Mouse (Mus musculus) frontal cortex, postnatal 25 days (tissue): ENCODE results near the gene Fam196b.

Experiments
- DNase-seq, 2 experiments: peaks; one replicate each; pipeline ENCODE4 v3.0.0; 2022; ENCODE audit warnings: low spot score in 2 of 2

Fam196b gene

DNA sequence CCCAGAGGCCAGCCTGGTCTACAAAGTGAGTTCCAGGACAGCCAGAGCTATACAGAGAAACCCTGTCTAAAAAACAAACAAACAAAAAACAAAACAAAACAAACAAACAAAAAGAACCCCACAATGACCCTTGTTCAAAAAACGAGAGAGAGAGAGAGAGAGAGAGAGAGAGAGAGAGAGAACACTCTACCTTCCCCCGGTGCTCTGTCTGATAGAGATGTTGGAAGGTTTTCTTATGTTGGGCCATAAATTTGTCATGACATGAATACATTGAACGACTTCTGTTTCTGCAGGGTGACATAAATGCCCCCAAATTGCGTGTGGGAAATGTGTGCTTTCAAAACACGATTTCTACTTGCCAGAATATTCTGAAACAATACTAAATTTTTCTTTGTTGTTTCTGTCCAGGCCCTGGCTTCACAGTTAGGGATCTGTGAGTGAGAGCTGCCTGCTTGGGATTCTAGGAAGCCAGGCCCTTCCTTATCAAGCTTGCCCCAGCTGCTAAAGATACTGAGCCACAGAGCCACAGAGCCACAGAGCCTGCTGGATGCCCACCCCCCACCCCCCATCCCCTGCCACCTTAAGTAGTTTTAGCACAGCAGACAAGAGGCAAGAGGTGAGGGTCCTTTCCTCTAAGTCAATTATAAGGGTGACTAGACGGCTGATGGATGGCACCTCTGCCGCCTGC, 17.9 kb downstream of the Fam196b start:
- no peak for DNase-seq

DNA sequence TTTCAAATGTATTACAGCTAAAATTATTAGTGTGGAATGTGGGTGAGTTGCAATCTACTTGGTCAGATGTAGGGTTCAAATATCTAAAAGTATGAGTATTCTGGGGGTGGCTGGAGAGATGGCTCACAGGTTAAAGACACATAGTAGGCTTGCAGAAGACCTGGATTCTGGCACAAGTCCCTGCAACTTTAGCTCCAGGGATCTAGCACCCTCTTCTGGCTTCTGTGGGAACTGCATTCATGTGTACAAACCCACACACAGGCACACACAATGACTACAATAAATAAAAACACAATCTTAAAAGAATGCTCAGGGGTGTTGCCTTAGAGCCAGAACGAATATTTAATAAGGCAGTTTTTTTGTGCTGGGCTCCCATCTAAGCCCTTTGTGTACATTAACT, 23.3 kb downstream of the Fam196b start:
- no peak for DNase-seq

DNA sequence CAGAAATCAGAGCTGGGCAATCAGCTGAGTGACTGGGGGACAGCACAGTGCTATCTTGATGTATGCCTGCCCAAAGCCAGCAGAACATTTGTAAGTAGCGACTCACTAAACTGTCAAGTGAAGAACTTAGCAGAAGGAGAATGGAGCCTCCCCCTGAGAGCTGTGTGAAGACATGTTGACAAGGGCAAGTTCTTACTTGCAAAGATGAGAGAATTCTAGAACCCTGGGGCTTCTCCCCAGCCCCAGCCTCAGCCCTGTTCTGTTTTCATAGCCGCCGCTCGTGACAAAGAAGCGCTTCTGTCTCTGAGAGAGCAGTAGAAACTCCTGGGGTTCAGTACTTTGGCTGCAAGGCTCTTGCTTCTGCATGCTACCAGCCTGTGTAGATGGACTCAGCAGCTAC, 25.1 kb downstream of the Fam196b start:
- no peak for DNase-seq

DNA sequence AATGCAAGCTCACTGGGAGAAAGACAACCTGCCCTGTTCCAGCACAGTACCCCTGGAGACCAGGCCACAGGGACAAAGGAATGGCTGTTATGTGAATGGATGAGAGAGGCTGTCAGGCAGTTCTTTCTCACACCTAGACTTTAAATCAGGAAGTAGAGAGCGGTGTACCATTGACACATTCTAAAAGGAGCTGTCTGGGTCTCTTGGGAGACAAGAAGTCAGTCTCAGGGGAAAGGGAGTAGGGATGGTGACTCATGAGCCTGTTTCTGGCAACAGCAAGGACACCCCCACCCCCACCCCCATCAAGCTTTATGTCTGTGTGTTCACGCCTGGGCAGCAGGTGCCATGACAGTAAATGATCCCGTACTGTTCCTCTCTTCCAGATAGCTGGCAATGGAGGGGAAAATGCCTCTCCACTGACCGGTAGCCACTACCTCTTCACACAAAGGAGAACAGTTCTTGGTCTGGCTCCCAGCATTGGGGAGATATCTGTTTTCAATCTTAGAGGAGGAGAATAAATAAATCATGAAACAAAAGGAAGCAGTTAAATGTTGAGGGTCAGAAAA, 29.2 kb downstream of the Fam196b start:
- DNase-seq: no peak

DNA sequence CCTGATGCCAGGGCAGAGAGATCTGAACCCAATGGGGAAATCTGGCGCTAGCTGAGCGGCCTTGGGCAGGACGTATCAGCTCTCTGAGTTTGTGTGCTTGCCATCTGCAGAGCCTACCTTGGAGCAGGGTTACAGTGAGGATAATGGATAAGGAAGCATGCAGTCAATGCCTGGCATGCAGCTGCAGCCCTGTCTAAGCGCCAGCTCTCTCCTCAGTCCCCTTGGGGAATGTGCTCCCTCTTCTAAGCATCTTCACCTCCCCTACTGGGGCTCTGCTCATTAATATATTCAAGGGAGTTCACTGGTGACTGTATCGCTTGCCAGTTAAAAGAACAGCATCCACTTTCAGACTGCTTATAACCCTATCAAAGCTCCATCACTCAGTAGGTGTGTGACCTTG, 29.7 kb downstream of the Fam196b start:
- DNase-seq: no peak

DNA sequence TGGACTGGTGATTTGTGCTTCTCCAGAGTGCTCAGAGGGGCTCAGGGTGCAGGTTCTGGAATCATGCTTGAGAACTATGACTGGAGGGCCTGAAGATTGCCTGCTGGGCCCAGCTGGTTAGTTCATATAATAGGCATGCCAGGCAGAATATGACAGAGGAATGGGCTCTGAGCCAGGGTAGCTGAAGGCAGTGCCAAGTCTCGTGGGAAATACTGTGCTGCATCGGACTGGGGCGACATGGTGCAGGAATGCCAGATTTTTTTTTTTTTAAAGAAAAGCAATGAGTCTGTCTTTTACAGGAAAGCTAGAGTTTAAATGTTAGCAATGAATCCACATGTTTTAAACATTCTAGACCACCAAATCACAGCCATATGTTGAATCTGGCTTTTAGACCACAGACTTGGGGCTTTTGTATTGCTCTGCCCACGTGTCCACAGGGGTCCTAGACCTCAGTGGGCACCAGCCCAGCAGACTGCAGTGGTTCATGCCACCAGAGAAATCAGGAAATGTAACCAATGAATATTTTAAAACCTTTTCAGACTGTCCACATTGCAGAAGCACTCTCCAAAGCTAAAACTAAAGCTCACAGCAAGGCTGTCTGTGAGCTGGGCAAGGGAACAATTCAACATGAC, 33.8 kb downstream of the Fam196b start:
- peak; percentile 22 to 30 for DNase-seq

DNA sequence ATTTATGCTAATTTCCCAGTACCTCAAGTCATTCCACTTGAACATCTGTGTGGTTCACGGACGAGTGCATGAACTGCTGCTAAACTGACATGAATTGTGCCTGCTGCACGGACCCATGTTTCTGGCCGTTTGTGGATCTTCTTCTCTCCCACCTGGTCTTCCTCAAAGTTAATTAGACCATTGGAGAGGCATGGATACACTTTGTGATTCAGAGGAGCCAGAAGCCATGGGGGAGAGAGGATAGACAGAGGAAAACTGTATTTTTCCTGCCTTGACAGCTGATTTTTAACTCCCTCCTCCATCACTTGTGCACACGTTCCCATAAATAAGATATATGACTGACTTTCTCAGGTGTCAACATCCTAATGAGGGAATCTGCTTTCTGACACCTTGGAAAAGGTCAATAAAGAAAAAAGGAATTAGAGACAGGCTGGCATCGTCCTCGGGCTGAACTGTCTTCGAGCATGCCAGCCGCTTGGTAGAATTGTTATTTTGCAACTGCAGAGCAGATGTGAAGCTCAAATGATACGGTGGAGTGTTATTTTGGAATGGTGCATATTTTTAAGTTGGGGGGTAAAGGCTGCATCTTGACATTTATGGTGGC, 34.9 kb downstream of the Fam196b start:
- DNase-seq: no peak

DNA sequence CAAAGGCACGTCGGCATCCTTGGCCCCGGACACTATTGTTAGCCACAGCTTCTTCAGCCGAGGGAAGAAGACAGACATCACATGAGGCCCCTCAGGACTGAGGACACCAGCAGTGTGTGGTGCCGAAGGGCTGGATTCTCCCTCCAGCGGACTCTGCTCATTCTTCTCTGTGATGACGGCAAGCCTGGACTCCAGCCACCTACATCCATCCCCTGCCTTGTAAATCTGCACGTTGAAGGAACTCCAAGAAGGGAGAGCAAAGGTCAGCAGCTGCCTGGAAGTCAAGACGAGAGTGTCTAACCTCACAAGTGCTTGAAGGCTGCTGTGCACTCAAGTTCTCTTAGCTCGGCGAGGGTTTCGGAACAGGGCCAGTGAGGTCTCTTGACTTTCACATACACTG, 40.8 kb downstream of the Fam196b start:
- DNase-seq: no peak

DNA sequence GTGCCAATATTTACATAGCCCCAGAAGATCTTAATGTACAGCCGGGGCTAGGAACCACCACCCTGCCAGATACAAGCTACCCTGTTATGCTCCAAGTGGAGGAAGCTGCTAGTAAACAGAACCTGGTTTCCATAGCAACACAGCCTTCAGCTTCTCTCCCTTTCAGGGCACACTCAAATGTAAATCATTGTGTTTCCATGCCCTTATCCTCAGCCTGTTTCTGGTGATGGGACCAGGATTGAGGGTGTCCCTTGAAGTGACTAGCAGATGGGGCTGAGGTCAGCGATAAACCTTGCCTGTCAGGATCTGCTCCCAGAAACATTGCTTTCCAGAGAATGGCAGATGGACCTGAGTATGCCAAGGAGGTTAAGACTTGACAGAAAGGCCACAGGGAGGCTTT, 41.5 kb downstream of the Fam196b start:
- DNase-seq: no peak

DNA sequence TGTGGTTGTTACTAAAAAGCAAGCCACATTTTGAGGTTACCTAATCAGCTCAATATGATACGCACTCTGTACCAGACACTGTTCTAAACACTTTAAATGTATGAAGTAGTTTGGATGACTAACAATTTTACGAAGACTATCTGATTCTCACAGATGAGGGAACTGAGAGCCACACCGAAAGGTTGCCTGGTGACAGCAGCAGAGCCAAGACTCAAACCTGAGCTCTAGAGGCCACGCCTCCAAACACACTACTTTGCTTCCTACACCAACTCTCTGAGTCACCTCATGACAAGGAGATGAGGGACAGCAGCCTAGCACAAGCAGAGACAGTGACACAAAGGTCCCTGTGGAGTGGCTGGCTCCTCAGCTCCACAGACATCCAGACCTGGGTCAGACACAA, 57.6 kb downstream of the Fam196b start:
- no peak for DNase-seq

DNA sequence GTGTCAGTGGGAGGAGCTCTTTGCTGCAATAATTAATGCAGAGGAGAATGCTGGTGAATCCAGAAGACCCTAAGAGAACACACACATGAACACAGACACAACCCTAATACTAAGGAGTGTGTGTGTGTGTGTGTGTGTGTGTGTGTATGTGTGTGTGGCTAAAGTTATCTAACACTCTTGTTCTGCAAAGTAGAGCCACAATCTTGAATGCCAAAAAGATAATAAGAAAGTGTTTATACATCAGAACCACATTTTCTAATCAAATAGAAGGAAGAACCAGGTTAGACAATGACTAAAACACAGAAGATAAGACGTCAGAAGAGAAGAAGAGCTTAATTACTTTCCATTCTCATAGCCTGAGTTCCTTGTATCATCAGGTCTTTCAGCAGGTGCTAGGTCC, 60.9 kb downstream of the Fam196b start:
- DNase-seq: no peak

DNA sequence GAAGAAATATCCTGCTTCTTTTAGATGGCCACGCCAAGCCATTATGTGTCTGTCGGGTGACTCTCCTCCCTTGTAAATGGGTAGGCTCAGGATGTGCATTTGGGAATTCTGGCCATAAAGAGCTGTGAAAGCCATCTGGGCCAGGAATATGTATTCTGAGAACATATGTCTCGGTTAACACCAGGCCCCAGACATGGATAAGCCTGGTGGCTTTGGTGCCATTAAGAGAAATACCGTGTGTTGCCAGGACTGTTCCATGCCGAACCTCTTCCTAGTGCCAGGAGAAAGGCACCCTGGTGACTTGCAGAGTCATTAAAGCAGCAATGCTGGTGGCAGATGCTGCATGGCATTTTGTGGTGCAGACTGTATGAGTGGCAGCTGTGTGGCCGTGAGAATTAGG, 63.0 kb downstream of the Fam196b start:
- no peak for DNase-seq

DNA sequence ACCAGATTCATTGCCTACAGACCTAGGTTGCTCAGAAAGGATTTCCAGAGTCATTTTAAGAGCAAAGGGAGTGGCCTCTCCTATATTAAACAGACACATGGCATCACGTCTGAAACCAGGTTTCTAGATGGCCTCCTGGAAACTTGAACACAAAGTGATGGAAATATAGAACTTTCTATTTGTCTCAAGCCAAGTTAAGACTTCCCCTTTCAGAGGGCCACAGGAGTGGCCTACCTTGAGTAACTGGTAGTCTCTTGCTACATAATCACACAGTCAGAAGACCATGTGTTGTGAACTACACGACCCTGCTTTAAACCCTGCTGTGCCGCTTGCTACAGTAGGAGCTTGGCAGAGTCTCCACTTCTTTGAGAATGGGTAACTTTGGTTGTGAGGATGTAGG, 68.9 kb downstream of the Fam196b start:
- no peak for DNase-seq

DNA sequence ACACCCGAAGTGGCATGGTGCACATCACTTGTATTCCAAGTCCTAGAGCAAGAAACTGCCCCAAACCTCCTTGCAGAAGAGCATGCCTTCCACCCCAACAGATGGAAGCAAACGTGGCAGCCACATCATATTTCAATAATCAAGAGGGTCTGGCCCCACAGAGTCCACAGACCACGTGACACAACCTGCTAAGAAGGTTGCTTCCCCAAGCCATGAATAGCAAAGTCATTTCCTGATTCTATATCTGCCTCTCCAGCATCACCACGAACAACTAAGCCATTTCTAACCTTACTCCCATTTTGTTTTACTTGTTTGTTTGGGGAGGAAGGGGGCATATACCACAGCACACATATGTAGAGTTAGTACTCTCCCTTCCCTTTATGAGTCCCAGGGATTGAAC, 69.6 kb downstream of the Fam196b start:
- DNase-seq: no peak

DNA sequence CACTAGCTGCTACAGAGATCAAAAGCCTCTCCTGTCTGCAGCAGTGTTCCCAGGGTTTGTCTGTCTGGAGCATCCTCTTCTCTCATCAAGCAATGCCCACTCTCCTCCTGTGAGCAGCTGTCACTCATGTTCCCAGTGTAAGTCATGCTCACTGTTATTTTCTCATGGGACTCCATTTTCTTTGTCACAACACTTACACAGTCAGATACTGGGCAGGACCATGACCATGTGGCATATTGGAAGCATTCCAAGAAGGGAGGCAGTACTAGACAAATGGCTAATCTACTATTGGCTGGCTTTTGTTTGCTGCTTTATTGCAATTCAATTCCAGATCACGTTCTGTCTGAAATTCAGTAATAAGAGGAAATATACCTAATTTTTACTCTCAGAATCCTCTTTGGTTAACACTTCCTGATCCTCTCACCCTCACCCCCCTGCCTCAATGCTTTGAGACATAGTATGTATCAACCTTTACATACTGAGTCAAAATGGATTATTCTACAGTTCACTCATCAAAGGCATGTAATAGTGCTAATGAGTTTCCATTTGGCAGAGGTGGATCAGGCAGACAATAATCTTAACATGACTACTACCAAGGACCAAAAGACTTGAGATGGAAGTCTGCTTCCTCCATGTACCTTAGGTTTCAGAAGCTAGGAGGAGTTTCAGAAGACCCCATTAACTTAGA, 70.5 kb downstream of the Fam196b start:
- DNase-seq: no peak

DNA sequence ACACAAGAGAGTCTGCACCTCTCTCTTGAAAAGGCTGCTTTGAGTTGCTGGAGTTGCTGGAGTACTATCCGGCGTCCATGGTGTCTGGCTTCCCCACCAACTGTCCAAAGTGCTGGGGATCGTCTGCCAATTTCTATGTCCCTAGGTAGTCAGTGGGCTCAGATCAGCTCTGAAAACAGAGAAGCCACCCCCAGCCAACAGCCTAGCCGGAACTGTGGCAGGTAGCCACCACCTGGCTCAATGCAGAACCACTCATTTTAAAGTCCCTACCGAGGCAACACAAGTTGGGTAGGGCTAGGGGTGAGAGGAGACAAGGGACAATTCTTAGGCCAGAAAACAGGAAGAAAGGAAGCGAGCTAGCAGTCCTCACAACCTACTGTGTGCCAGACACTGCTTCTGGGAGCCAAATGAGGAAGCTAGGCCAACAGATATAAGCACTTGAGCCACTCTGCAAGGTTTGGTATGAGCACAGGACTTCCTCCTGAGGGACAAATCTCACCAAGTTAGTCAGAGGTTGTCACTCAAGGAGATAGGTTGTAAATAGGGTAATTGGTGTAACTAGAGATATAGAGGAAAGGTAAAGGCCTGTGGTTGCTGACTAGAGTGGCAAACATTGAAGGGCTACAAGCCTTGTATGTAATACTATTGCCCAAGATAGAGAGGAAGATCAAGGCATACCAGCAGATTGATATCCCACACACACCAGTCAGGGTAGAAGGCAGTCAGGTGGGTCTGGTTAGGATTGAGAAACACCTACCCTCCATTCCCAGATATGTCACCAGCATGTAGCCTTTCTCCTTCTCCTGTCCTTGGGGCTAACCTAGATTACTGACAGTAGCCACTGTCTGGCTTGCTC, 74.9 kb downstream of the Fam196b start:
- no peak for DNase-seq

DNA sequence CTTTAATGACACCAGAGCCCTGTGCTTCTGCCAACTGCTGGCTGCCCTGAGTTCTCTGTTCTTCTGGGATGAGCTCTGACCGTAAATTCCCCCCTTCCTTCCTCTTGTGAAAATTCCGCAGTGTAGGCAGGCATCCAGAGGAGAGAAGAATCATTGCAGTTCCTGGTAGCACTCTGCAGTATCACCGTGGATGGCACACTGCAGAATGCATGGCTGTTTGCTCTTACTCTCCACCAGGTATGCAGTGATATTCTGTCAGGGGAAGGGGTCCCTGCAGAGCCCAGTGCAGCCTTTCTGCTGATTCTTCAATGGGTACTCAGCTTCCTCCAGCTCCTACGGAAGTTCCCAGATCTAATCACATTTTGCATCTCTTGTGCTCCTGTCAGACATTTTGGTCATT, 77.5 kb downstream of the Fam196b start:
- DNase-seq: no peak

DNA sequence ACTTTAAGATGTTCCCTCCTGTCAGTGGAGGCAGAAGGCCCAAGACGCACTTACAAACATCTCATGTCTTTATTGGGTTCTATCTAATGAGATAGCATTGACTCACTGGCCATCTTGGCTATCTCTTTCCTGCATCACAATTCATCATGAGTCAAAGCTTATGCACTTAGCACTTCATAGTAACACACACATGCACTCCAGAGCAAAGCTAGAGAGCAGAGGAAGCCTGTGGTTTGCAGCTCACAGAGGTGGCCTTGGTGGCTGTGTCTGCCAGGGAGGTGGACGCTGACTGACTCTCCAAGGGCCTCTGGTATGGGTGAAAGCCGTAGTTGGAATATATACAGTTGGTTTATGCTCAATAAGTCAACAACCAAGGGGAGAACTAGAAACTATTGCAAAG, 81.2 kb downstream of the Fam196b start:
- DNase-seq: no peak

DNA sequence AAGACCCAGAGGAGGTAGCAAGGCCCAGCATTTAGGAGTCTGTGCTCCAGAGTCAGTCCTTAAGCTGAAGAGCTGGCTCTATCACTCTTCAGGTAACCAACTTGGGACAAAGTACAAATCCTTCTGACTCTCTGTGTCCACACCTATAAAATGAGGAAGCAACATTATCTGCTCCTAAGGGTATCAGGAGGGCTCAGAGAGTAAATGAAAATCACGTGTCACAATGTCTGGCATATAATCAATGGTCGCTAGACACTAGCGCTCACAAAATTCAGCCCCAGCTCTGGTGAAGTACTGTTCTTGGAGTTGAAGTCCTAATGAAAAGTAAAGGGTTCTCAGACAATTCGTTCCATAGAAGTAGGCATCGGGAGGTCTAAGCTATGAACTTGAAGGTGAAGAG, 83.0 kb downstream of the Fam196b start:
- no peak for DNase-seq

DNA sequence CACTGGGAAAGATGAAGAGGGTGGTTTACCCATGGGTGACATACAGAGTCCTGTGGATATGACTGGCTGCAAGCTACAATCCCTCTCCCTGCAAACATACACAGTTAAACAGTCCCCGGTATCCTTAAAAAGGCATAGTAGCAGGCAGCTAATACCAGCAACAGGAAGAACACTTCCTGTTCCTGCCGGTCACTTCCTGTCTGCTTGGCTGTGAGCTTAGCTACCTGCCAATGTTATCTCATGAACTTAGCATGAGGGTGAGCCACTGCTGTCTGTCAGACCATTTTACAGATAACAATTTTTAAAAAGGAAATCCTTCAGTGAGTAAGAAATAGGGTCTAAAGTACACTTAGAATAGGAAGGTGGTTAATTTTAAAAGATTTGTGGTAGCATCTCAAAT, 83.9 kb downstream of the Fam196b start:
- no peak for DNase-seq

DNA sequence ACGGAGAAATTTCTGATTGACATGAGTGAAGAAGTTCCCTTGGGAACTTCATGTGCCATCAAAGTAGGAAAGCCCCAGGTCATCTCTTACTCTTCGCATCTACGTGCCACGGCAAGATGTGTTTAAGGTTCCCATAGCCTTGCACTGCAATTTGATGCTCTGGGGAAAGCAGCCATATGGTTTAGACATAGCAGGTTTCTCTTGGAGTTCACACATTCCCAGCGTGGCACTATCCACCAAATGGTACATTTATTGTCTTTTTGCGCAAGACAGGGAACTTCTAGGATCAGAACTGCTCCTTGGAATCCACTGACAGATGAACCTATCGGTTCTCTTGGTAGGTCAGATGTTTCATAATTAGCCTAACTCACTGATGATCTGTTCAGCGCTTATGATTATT, 86.7 kb downstream of the Fam196b start:
- DNase-seq: no peak

DNA sequence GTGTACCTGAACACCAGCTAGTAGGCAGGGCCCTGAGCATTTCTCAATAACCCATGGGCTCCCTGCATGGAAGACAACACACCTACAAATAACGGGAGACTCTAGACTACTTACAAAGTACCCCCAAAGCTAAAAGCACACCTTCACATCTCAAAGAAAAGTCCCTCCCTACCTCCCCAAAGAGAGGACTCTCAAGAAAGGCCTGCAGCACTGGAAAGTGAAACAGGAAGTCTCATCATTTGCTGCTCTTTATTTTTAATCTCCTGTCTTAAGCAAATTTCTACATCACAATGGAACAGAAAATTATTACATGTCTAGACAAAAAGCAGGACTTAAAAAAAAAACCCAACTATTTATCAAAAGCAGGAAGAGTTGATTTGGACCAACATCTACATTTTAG, 90.7 kb downstream of the Fam196b start:
- no peak for DNase-seq
